Mouse (Mus musculus) MEL (cell line): ENCODE data around the gene Atp6v0a1. TPM values are rescaled to one million over a fixed set of nuclear protein-coding genes. Genes with fewer than 3 reads are reported as not detected.

Source experiments
- DNase-seq: peaks from one replicate; pipeline ENCODE4 v3.0.0; 2011; ENCODE audit warnings: low read depth, low spot score
- H3K27ac ChIP-seq: 2 replicates; pipeline ENCODE4 v1.5.1; 2012; ENCODE audit warnings: low read depth, mild to moderate bottlenecking, control low read depth, low read length, moderate library complexity; ENCODE audit not compliant: control insufficient read depth
- H3K27me3 ChIP-seq, 2 experiments: fragments of 150-350 bp in 1 of 2; sonication (generic) in 1 of 2; 2 replicates each; pipeline ENCODE4 v1.6.1; 2012; ENCODE audit warnings: low read length in 2 of 2, mild to moderate bottlenecking in 2 of 2, improper control_type of control experiment in 1 of 2, moderate library complexity in 1 of 2; ENCODE audit not compliant: insufficient read depth in 2 of 2, control insufficient read depth in 1 of 2
- H3K36me3 ChIP-seq, 2 experiments: 2 replicates each; pipeline ENCODE4 v1.6.1; 2012 to 2014; ENCODE audit warnings: low read length in 2 of 2, improper control_type of control experiment in 1 of 2, inconsistent platforms in 1 of 2, mild to moderate bottlenecking in 1 of 2; ENCODE audit not compliant: insufficient read depth in 2 of 2, control insufficient read depth in 1 of 2
- H3K4me1 ChIP-seq, 2 experiments: fragments of 150-350 bp in 1 of 2; sonication (generic) in 1 of 2; 2 replicates each; pipeline ENCODE4 v1.6.1; 2012; ENCODE audit warnings: low read length in 2 of 2, improper control_type of control experiment in 1 of 2, mild to moderate bottlenecking in 1 of 2; ENCODE audit not compliant: insufficient read depth in 2 of 2, control insufficient read depth in 1 of 2
- H3K4me3 ChIP-seq, 2 experiments: fragments of 150-350 bp in 1 of 2; sonication (generic) in 1 of 2; 2 replicates each; pipeline ENCODE4 v1.5.1; 2012; ENCODE audit warnings: low read depth in 2 of 2, low read length in 2 of 2, mild to moderate bottlenecking in 2 of 2, moderate library complexity in 2 of 2, control low read depth in 1 of 2, improper control_type of control experiment in 1 of 2; ENCODE audit not compliant: control insufficient read depth in 1 of 2, insufficient read depth in 1 of 2
- H3K79me2 ChIP-seq: 2 replicates; pipeline ENCODE4 v1.6.1; 2012; ENCODE audit warnings: mild to moderate bottlenecking, low read length, moderate library complexity; ENCODE audit not compliant: control insufficient read depth, poor library complexity, insufficient read depth
- H3K9ac ChIP-seq: 2 replicates; pipeline ENCODE4 v1.6.1; 2012; ENCODE audit warnings: low read depth, mild to moderate bottlenecking, control low read depth, low read length, moderate library complexity; ENCODE audit not compliant: control insufficient read depth, poor library complexity, severe bottlenecking
- H3K9me3 ChIP-seq: fragments of 150-350 bp; sonication (generic); replicated peaks from 2 replicates; pipeline ENCODE4 v1.6.1; 2012; ENCODE audit warnings: mild to moderate bottlenecking, low read length, improper control_type of control experiment, moderate library complexity; ENCODE audit not compliant: insufficient read depth
- CTCF ChIP-seq, 3 experiments: IDR thresholded peaks in 2 of 3; conservative IDR thresholded peaks in 1 of 3; 2 replicates each; pipeline ENCODE4 v1.5.1; 2011 to 2012; ENCODE audit warnings: low read length in 3 of 3, low read depth in 2 of 3, mild to moderate bottlenecking in 2 of 3, improper control_type of control experiment in 1 of 3, inconsistent platforms in 1 of 3, mixed read lengths in 1 of 3, moderate library complexity in 1 of 3; ENCODE audit not compliant: control insufficient read depth in 1 of 3, insufficient read depth in 1 of 3, poor library complexity in 1 of 3, severe bottlenecking in 1 of 3
- EP300 ChIP-seq, 2 experiments: IDR thresholded peaks; 2 replicates each; pipeline ENCODE4 v1.6.1; 2011; ENCODE audit warnings: improper control_type of control experiment in 2 of 2, low read length in 2 of 2, low read depth in 1 of 2, mild to moderate bottlenecking in 1 of 2
- ETS1 ChIP-seq: IDR thresholded peaks from 2 replicates; pipeline ENCODE4 v1.6.1; 2012; ENCODE audit warnings: low read depth, mild to moderate bottlenecking, inconsistent platforms, low read length, improper control_type of control experiment, moderate library complexity
- JUND ChIP-seq: IDR thresholded peaks from 2 replicates; pipeline ENCODE4 v1.6.1; 2011; ENCODE audit warnings: low read depth, mild to moderate bottlenecking, improper control_type of control experiment, low read length
- KAT2A ChIP-seq: conservative IDR thresholded peaks from 2 replicates; pipeline ENCODE4 v1.6.1; 2012; ENCODE audit warnings: low read depth, low read length, improper control_type of control experiment, inconsistent platforms
- MAFK ChIP-seq: IDR thresholded peaks from 2 replicates; pipeline ENCODE4 v1.6.1; 2011; ENCODE audit warnings: low read depth, mild to moderate bottlenecking, low read length, improper control_type of control experiment, borderline replicate concordance
- MAX ChIP-seq: IDR thresholded peaks from 2 replicates; pipeline ENCODE4 v1.6.1; 2011; ENCODE audit warnings: low read length, improper control_type of control experiment
- MAZ ChIP-seq: IDR thresholded peaks from 2 replicates; pipeline ENCODE4 v1.6.1; 2012; ENCODE audit warnings: low read depth, mild to moderate bottlenecking, inconsistent platforms, low read length, improper control_type of control experiment
- MEF2A ChIP-seq: IDR thresholded peaks from 2 replicates; pipeline ENCODE4 v1.6.1; 2014; ENCODE audit warnings: low read depth, mild to moderate bottlenecking, inconsistent platforms, low read length, improper control_type of control experiment; ENCODE audit not compliant: poor library complexity, insufficient replicate concordance, severe bottlenecking; ENCODE audit errors: extremely low read depth
- MXI1 ChIP-seq: IDR thresholded peaks from 2 replicates; pipeline ENCODE4 v1.6.1; 2011; ENCODE audit warnings: mild to moderate bottlenecking, low read depth, low read length, improper control_type of control experiment
- NELFE ChIP-seq: IDR thresholded peaks from 2 replicates; pipeline ENCODE4 v1.6.1; 2011; ENCODE audit warnings: low read depth, low read length, improper control_type of control experiment
- POLR2A ChIP-seq, 2 experiments: IDR thresholded peaks; 2 replicates each; pipeline ENCODE4 v1.6.1; 2011 to 2012; ENCODE audit warnings: low read length in 2 of 2, mild to moderate bottlenecking in 2 of 2, control low read depth in 1 of 2, improper control_type of control experiment in 1 of 2, low read depth in 1 of 2, moderate library complexity in 1 of 2; ENCODE audit not compliant: control insufficient read depth in 1 of 2, insufficient read depth in 1 of 2, poor library complexity in 1 of 2
- POLR2AphosphoS5 ChIP-seq: IDR thresholded peaks from 2 replicates; pipeline ENCODE4 v1.6.1; 2012; ENCODE audit warnings: low read depth, borderline replicate concordance, mild to moderate bottlenecking, inconsistent platforms, low read length, moderate library complexity, mixed read lengths
- RAD21 ChIP-seq: IDR thresholded peaks from 2 replicates; pipeline ENCODE4 v1.6.1; 2011; ENCODE audit warnings: mild to moderate bottlenecking, low read depth, low read length, improper control_type of control experiment
- RCOR1 ChIP-seq: IDR thresholded peaks from 2 replicates; pipeline ENCODE4 v1.6.1; 2012; ENCODE audit warnings: low read depth, mild to moderate bottlenecking, inconsistent platforms, low read length, improper control_type of control experiment
- SIN3A ChIP-seq: IDR thresholded peaks from 2 replicates; pipeline ENCODE4 v1.6.1; 2012; ENCODE audit warnings: low read length, improper control_type of control experiment, inconsistent platforms
- SMC3 ChIP-seq: IDR thresholded peaks from 2 replicates; pipeline ENCODE4 v1.6.1; 2011; ENCODE audit warnings: low read depth, low read length, improper control_type of control experiment
- TBP ChIP-seq: IDR thresholded peaks from 2 replicates; pipeline ENCODE4 v1.8.0; 2011; ENCODE audit warnings: low read depth, low read length, improper control_type of control experiment
- TCF12 ChIP-seq: IDR thresholded peaks from 2 replicates; pipeline ENCODE4 v1.6.1; 2014; ENCODE audit warnings: low read depth, mild to moderate bottlenecking, inconsistent platforms, low read length, improper control_type of control experiment, moderate library complexity
- UBTF ChIP-seq: IDR thresholded peaks from 2 replicates; pipeline ENCODE4 v1.6.1; 2012; ENCODE audit warnings: low read depth, mild to moderate bottlenecking, inconsistent platforms, low read length, improper control_type of control experiment, moderate library complexity, borderline replicate concordance; ENCODE audit not compliant: insufficient read depth
- USF1 ChIP-seq: IDR thresholded peaks from 2 replicates; pipeline ENCODE4 v1.6.1; 2014; ENCODE audit warnings: low read depth, mild to moderate bottlenecking, inconsistent platforms, low read length, improper control_type of control experiment, moderate library complexity
- USF2 ChIP-seq, 2 experiments: IDR thresholded peaks; 2 replicates each; pipeline ENCODE4 v1.6.1; 2011 to 2012; ENCODE audit warnings: improper control_type of control experiment in 2 of 2, low read length in 2 of 2, borderline replicate concordance in 1 of 2, inconsistent platforms in 1 of 2, low read depth in 1 of 2, mild to moderate bottlenecking in 1 of 2; ENCODE audit not compliant: insufficient read depth in 1 of 2
- ZC3H11A ChIP-seq: IDR thresholded peaks from 2 replicates; pipeline ENCODE4 v1.6.1; 2012; ENCODE audit warnings: low read depth, mild to moderate bottlenecking, inconsistent platforms, low read length, improper control_type of control experiment
- ZMIZ1 ChIP-seq: IDR thresholded peaks from 2 replicates; pipeline ENCODE4 v1.6.1; 2012; ENCODE audit warnings: low read depth, mild to moderate bottlenecking, inconsistent platforms, low read length, improper control_type of control experiment, moderate library complexity
- polyA plus RNA-seq, 2 experiments: library from polyadenylated mRNA; stranded (reverse) in 1 of 2; unstranded in 1 of 2; fragments of >175 nt in 1 of 2; fragments of >200 nt in 1 of 2; gene quantifications; 2 replicates each; pipeline versions ENCODE4 v1.2.1 to v1.2.4; 2012; ENCODE audit warnings: low replicate concordance in 2 of 2, low read depth in 1 of 2; ENCODE audit not compliant: insufficient read length in 2 of 2, insufficient read depth in 1 of 2, missing spikeins in 1 of 2
- total RNA-seq: library from RNA; depleted of rRNA; stranded (reverse); fragments of 300-350 nt; gene quantifications from 2 replicates; pipeline ENCODE4 v1.2.3, GENCODE M21; 2012

Atp6v0a1 gene
- total and polyA plus RNA-seq, 3 experiments: 12.8 to 23.2 TPM; not detected in 1

GRCm38 (mm10) chr11:100967881-100968420, 41.3 kb upstream of the Atp6v0a1 start:
- no peak overlapping the region for H3K4me3 ChIP-seq
- peaks cover 0 to 3% of the 10 kb centered on the region in 2 experiments; a peak in 1 of 4 replicates for H3K36me3 ChIP-seq
- peaks cover 0 to 3% of the 10 kb centered on the region in 2 experiments; a peak in 2 of 4 replicates for H3K27me3 ChIP-seq
- H3K79me2 ChIP-seq: no peaks in the 10 kb centered on the region
- H3K9ac ChIP-seq: no peak overlapping the region
- H3K4me1 ChIP-seq: peaks cover 2 to 7% of the 10 kb centered on the region in 2 experiments
- TF ChIP-seq ZC3H11A (no peak), POLR2AphosphoS5 (no peak), SMC3 (no peak), RAD21 (no peak), UBTF (no peak), SIN3A (no peak), USF2 (IDR thresholded peaks at IDR 0.05; ENCODE audit: borderline replicate concordance in 1 of 2, insufficient read depth in 1 of 2, low read depth in 1 of 2, low read length in 2 of 2) (no peak), MAX (no peak), KAT2A (no peak), NELFE (no peak), RCOR1 (no peak), TCF12 (no peak), JUND (no peak), MAZ (no peak), POLR2A (IDR thresholded peaks at IDR 0.05; ENCODE audit: control insufficient read depth in 1 of 2, insufficient read depth in 1 of 2, low read depth in 1 of 2, low read length in 2 of 2, poor library complexity in 1 of 2) (no peak), TBP (no peak)
- H3K9me3 ChIP-seq: no peaks in the 10 kb centered on the region
- H3K27ac ChIP-seq: no peak overlapping the region
- DNase-seq: no peak

DNA sequence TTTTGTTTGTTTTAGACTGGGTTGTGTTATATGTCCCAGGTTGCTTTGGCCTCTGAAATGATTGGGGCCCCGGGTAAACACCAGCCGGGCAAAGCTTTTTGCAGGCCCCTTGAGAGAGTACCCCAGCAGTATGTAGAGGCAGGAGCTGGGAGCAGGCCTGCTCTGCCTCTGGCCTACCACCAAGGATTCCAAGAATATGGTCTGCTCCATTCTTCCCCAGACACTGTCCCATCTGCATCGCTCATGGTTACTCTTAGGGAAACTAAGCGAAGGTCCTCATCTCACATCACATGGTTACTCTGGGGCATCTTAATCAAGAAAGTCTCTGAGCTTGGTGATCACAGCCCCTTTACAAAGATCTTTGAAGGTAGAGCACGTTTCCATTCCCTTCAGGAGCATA, 40.8 kb upstream of the Atp6v0a1 start:
- no peak overlapping the region for H3K4me3 ChIP-seq
- H3K27me3 ChIP-seq: peaks cover 1 to 3% of the 10 kb centered on the region in 2 experiments; a peak in 2 of 4 replicates

More for the DNA sequence above, 40.8 kb upstream of the Atp6v0a1 start:
- H3K36me3 ChIP-seq: peaks cover 0 to 3% of the 10 kb centered on the region in 2 experiments; a peak in 1 of 4 replicates
- H3K4me1 ChIP-seq: peaks cover 2 to 7% of the 10 kb centered on the region in 2 experiments
- TF ChIP-seq SIN3A (no peak), JUND (no peak), ZMIZ1 (no peak), UBTF (no peak), POLR2AphosphoS5 (no peak), USF1 (no peak), RCOR1 (no peak), USF2 (IDR thresholded peaks at IDR 0.05; ENCODE audit: borderline replicate concordance in 1 of 2, insufficient read depth in 1 of 2, low read depth in 1 of 2, low read length in 2 of 2) (no peak), ETS1 (no peak), TBP (no peak), MXI1 (no peak), MEF2A (no peak), MAFK (no peak), CTCF (IDR thresholded peaks at IDR 0.05 in 2 of 3, conservative IDR thresholded peaks at IDR 0.05 in 1 of 3; ENCODE audit: control insufficient read depth in 1 of 3, insufficient read depth in 1 of 3, low read depth in 2 of 3, low read length in 3 of 3, poor library complexity in 1 of 3, severe bottlenecking in 1 of 3) (no peak), EP300 (IDR thresholded peaks at IDR 0.05; ENCODE audit: low read depth in 1 of 2, low read length in 2 of 2) (no peak), TCF12 (no peak)
- TF ChIP-seq, all 39 proteins: peak for 0
- DNase-seq: no peak
- Histone ChIP-seq H3K27ac (no peak overlapping the region), H3K9me3 (no peaks in the 10 kb centered on the region), H3K9ac (no peak overlapping the region), H3K79me2 (no peaks in the 10 kb centered on the region)
